Mouse (Mus musculus) C2C12 (cell line): ENCODE results near the gene Kcnh1.

Experiments
- CTCF ChIP-seq: IDR thresholded peaks from one replicate; pipeline ENCODE4 v1.5.1; 2011; ENCODE audit not compliant: control insufficient read depth, insufficient read depth, insufficient read length
- USF1 ChIP-seq: IDR thresholded peaks from one replicate; pipeline ENCODE4 v1.6.1; 2011; ENCODE audit warnings: low read depth, mild to moderate bottlenecking, control low read depth, moderate library complexity

- no peak for TF ChIP-seq CTCF
- TF ChIP-seq USF1, result no peak
Observed at GRCm38 (mm10) chr1:192284340-192284739, 93.8 kb downstream of the Kcnh1 start.
